Mouse (Mus musculus) lung, postnatal 0 days (tissue): Measurements from ENCODE around the gene Arhgap17.

ENCODE experiments used
- CTCF ChIP-seq: IDR thresholded peaks from 2 replicates; pipeline ENCODE4 v1.5.1; 2016; ENCODE audit warnings: antibody characterized with exemption, mild to moderate bottlenecking
- EP300 ChIP-seq: IDR thresholded peaks from 2 replicates; pipeline ENCODE4 v1.6.1; 2016; ENCODE audit warnings: antibody characterized with exemption, mild to moderate bottlenecking, control low read depth

GRCm38 (mm10) chr7:123258103-123258502 is 111.6 kb downstream of the Arhgap17 start:
- TF ChIP-seq CTCF (no peak), EP300 (no peak)
